Mouse (Mus musculus): ENCODE data around the gene Prkg1. TPM values are rescaled to one million over a fixed set of nuclear protein-coding genes. Genes with fewer than 3 reads are reported as not detected.

Prkg1 gene
- polyA plus RNA-seq, 1 experiment = 7.3 TPM

- H3K4me3 ChIP-seq (replicated peaks; ENCODE audit: insufficient read depth, low read depth, low read length) = peak overlapping the region; percentile 47
- TF ChIP-seq POLR2A (IDR thresholded peaks at IDR 0.05; ENCODE audit: borderline replicate concordance, insufficient read depth, low read length) (no peak), CTCF (IDR thresholded peaks at IDR 0.05; ENCODE audit: borderline replicate concordance, insufficient read depth, low read depth, low read length) (no peak)
- WGBS = 16% methylated on average over 8 of the region's 8 CpGs
- H3K27me3 ChIP-seq (ENCODE audit: control insufficient read depth, insufficient read depth, low read length) = no peaks in the 10 kb centered on the region
- no peak overlapping the region for H3K27ac ChIP-seq (ENCODE audit: insufficient read depth, low read length)
- DNase-seq = no peak
- H3K4me1 ChIP-seq (ENCODE audit: control insufficient read depth, insufficient read depth, low read length) = no peaks in the 10 kb centered on the region
Observed at GRCm38 (mm10) chr19:31665007-31665406, 99.8 kb downstream of the Prkg1 start.

GRCm38 (mm10) chr19:31664159-31664991, 100.5 kb downstream of the Prkg1 start:
- TF ChIP-seq POLR2A (IDR thresholded peaks at IDR 0.05; ENCODE audit: borderline replicate concordance, insufficient read depth, low read length) (no peak), CTCF (IDR thresholded peaks at IDR 0.05; ENCODE audit: borderline replicate concordance, insufficient read depth, low read depth, low read length) (no peak)
- DNase-seq = peak; percentile 19 to 39
- Histone ChIP-seq H3K27me3 (ENCODE audit: control insufficient read depth, insufficient read depth, low read length) (no peaks in the 10 kb centered on the region), H3K27ac (ENCODE audit: insufficient read depth, low read length) (no peak overlapping the region), H3K4me3 (replicated peaks; ENCODE audit: insufficient read depth, low read depth, low read length) (peak overlapping the region; percentile 47), H3K4me1 (ENCODE audit: control insufficient read depth, insufficient read depth, low read length) (no peaks in the 10 kb centered on the region)
- under 1% methylated on average over 52 of the region's 52 CpGs for WGBS

DNA sequence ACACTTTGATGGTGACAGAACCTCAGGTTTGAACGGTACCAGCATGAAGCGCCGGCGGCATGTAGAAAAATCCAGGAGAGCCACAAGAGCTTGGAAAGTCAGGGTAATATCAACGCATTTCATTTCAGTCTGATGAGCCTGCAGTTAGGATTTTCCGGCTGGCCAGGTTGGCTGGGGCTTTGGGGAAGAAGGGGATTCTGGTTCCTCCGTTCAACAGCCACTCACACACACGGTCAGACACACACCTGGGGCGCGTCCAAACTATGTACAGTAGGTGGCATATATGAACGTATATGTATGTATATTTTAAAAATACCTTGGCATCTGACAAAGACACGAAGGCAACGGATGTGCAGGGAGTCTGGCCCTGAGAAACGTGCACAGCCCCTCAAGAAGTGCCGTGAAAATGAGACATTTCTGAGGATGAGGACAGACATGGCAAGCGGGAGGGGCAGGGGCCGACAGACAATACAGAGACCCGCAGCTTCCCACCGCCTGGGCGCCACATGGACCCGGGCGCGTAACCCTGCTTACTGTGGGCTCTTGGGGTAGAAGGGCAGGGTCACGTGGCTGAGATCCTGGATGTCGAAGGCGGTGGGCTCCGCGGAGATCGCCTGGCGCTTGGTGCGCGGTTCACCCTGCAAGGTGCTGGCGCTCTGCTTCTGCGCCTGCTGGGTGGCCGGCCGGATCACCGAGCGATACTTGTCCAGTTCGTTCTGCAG, 101.2 kb downstream of the Prkg1 start:
- no peak for DNase-seq
- WGBS = 3% methylated on average over 39 of the region's 39 CpGs
- Histone ChIP-seq H3K4me1 (ENCODE audit: control insufficient read depth, insufficient read depth, low read length) (no peaks in the 10 kb centered on the region), H3K27ac (ENCODE audit: insufficient read depth, low read length) (no peak overlapping the region), H3K27me3 (ENCODE audit: control insufficient read depth, insufficient read depth, low read length) (no peaks in the 10 kb centered on the region), H3K4me3 (replicated peaks; ENCODE audit: insufficient read depth, low read depth, low read length) (peak overlapping the region; percentile 47)
- TF ChIP-seq CTCF (IDR thresholded peaks at IDR 0.05; ENCODE audit: borderline replicate concordance, insufficient read depth, low read depth, low read length) (no peak), POLR2A (IDR thresholded peaks at IDR 0.05; ENCODE audit: borderline replicate concordance, insufficient read depth, low read length) (no peak)

- no peak overlapping the region for H3K4me3 ChIP-seq (replicated peaks; ENCODE audit: insufficient read depth, low read depth, low read length)
- TF ChIP-seq POLR2A (IDR thresholded peaks at IDR 0.05; ENCODE audit: borderline replicate concordance, insufficient read depth, low read length) (no peak), CTCF (IDR thresholded peaks at IDR 0.05; ENCODE audit: borderline replicate concordance, insufficient read depth, low read depth, low read length) (no peak)
- WGBS = 28% methylated on average over 2 of the region's 2 CpGs
- no peak for DNase-seq
- no peaks in the 10 kb centered on the region for H3K4me1 ChIP-seq (ENCODE audit: control insufficient read depth, insufficient read depth, low read length)
- no peak overlapping the region for H3K27ac ChIP-seq (ENCODE audit: insufficient read depth, low read length)
- no peaks in the 10 kb centered on the region for H3K27me3 ChIP-seq (ENCODE audit: control insufficient read depth, insufficient read depth, low read length)
Observed at GRCm38 (mm10) chr19:31662802-31663201, 102.0 kb downstream of the Prkg1 start.

- Histone ChIP-seq H3K27me3 (ENCODE audit: control insufficient read depth, insufficient read depth, low read length) (no peaks in the 10 kb centered on the region), H3K4me1 (ENCODE audit: control insufficient read depth, insufficient read depth, low read length) (no peaks in the 10 kb centered on the region), H3K27ac (ENCODE audit: insufficient read depth, low read length) (no peak overlapping the region), H3K4me3 (replicated peaks; ENCODE audit: insufficient read depth, low read depth, low read length) (no peak overlapping the region)
- WGBS = 82% methylated on average over 1 of the region's 1 CpGs
- no peak for DNase-seq
- TF ChIP-seq CTCF (IDR thresholded peaks at IDR 0.05; ENCODE audit: borderline replicate concordance, insufficient read depth, low read depth, low read length) (no peak), POLR2A (IDR thresholded peaks at IDR 0.05; ENCODE audit: borderline replicate concordance, insufficient read depth, low read length) (no peak)
Observed at GRCm38 (mm10) chr19:31658751-31659397, 106.0 kb downstream of the Prkg1 start.

- TF ChIP-seq CTCF (IDR thresholded peaks at IDR 0.05; ENCODE audit: borderline replicate concordance, insufficient read depth, low read depth, low read length) (no peak), POLR2A (IDR thresholded peaks at IDR 0.05; ENCODE audit: borderline replicate concordance, insufficient read depth, low read length) (no peak)
- no peak for DNase-seq
- 74% methylated on average over 7 of the region's 7 CpGs for WGBS
- no peak overlapping the region for H3K4me3 ChIP-seq (replicated peaks; ENCODE audit: insufficient read depth, low read depth, low read length)
- no peaks in the 10 kb centered on the region for H3K4me1 ChIP-seq (ENCODE audit: control insufficient read depth, insufficient read depth, low read length)
- no peaks in the 10 kb centered on the region for H3K27me3 ChIP-seq (ENCODE audit: control insufficient read depth, insufficient read depth, low read length)
- no peak overlapping the region for H3K27ac ChIP-seq (ENCODE audit: insufficient read depth, low read length)
Observed at GRCm38 (mm10) chr19:31656256-31656655, 108.6 kb downstream of the Prkg1 start.

DNA sequence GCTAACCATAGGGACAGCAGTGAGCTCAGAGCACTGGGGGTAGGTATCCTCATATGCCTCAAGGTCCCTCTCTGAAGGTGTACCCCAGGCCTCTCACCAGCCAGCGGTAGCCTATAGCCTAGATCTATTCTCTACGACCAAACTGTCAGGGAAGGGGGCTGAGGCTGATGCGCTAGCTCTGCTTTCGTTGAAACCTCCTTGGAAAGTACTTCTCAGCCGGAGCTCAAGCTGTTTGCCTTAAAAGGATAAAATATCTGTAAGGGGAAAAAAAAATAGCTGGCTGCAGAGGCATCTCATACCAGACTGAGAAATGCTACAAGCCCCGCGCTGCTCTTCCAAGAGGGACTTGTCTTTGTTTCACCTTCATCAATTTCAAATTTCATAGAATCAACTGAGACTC, 109.0 kb downstream of the Prkg1 start:
- no peak overlapping the region for H3K27ac ChIP-seq (ENCODE audit: insufficient read depth, low read length)
- H3K4me1 ChIP-seq (ENCODE audit: control insufficient read depth, insufficient read depth, low read length) = no peaks in the 10 kb centered on the region
- H3K4me3 ChIP-seq (replicated peaks; ENCODE audit: insufficient read depth, low read depth, low read length) = no peak overlapping the region
- TF ChIP-seq POLR2A (IDR thresholded peaks at IDR 0.05; ENCODE audit: borderline replicate concordance, insufficient read depth, low read length) (no peak), CTCF (IDR thresholded peaks at IDR 0.05; ENCODE audit: borderline replicate concordance, insufficient read depth, low read depth, low read length) (no peak)
- DNase-seq = no peak
- no peaks in the 10 kb centered on the region for H3K27me3 ChIP-seq (ENCODE audit: control insufficient read depth, insufficient read depth, low read length)
- WGBS = 89% methylated on average over 7 of the region's 7 CpGs

Data from cerebellum, adult 2 months (tissue).